Mouse (Mus musculus): ENCODE measurements around the gene Gm49630. TPM values are rescaled to one million over a fixed set of nuclear protein-coding genes. Genes with fewer than 3 reads are reported as not detected.
"Not testable (repeated sequence)": the region's sequence is repeated elsewhere in the genome, so short reads cannot be mapped to it uniquely, and the experiment has no call there.

Gm49630 gene
- not detected for total RNA-seq (2021)
- long read RNA-seq, experiment 1, result 0 reads
- long read RNA-seq, experiment 2, result 0 reads

- DNase-seq (ENCODE audit: low spot score), result not testable (repeated sequence)
Measured at GRCm38 (mm10) chr17:7371879-7372278, at the start of gene Gm49630. Gm49630 (minus strand) TSS chr17:7371979.

DNA sequence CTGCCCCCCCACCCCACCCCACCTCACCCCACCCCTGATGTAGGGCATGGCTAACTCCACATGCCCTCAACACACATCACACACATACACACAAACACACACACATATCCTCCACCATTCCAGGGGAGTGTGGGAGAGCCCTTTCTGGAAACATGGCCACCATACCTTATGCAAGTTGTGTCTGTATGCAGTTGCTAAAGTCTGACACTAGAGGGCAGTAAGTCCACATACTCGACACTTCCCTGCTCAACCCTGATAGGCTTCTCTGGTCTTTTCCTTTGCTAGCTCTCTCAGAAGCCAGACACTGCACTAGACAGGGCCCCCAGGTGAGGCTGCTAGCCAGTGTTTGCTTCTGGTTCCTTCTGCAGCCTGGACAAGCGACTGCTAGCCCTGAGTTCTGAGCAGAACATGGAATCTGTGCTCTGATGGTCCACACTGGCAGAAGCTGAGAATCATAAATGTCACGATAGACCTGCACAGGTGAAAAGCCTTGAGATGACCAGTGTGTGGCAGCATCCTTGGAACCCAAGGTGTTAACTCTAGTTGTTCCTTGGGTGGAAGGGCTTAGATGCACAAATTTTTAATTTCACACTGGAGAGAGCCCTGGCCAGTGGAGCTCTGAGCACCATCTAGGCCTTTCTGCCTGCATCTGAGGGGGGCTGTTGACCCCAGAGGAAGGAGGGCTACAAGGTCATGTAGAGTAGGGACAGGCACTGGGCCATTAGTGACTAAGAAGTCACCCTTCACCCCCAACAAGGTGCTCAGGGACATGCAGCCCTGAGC is 48.6 kb upstream of the Gm49630 start:
- peak; percentile 10 for DNase-seq (ENCODE audit: low spot score)

- not testable (repeated sequence) for DNase-seq (ENCODE audit: low spot score)
Measured at GRCm38 (mm10) chr17:7414601-7415310, 43.0 kb upstream of the Gm49630 start.

DNA sequence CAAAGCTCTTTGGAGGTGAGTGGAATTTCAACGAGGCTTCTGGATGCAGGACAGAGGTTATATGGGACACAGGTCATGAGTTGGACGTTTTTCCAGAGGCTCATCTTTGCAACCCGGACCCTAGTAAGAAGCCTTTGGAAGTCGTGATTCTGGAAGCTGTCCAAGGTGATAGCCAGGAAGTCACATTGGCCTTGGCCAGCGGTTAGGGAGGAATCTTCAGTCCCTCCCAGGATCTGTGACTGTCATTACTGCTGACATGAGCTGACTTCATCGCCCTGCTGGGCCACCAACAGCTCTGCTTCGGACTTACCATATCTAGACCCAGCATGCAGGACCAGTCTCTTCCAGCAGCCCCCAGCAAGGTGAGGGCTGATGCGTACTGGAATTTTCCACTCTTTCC is 41.6 kb upstream of the Gm49630 start:
- not testable (repeated sequence) for DNase-seq (ENCODE audit: low spot score)

GRCm38 (mm10) chr17:7399770-7400169 is 28.0 kb upstream of the Gm49630 start:
- DNase-seq (ENCODE audit: low spot score), result not testable (repeated sequence)

GRCm38 (mm10) chr17:7398198-7398847 is 26.5 kb upstream of the Gm49630 start:
- not testable (repeated sequence) for DNase-seq (ENCODE audit: low spot score)

DNA sequence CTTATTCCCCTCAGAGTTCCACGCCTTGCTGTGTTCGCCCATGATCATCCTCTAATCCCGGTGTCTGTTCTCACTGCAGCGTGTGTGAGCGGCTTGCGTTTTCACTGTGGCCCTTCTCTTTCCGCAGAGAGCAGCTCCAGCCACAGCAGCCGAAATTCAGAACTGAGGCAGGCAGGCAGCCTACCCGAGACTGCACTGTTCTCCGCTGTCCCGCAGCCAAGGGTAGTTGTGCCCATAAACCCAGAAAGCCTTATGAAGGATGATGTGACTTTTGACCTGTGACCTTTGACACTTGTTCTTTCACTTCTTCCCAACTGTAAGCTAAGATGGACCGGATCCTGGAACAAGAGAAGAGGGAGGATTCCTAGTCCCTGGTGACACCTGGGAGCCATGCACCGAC is 25.3 kb upstream of the Gm49630 start:
- DNase-seq (ENCODE audit: low spot score), result not testable (repeated sequence)

DNA sequence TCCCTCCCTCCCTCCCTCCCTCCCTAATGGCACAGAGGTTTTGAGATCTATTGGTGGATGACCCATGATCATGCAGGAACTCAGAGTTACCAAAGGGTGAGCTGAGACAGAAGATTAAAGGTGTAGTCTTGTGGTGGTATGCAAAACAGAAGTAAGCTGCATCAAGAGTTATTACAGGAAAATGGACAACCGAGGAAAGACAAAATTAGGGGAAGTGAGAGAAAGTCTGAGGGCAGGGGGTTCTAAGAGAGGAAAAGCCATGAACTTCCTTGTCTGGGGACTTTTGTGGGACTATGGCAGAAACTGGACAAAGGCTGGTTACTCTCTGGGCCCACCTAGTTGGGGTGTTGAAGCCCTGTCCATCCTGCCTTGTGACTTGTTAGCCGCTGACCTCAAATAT is 24.5 kb upstream of the Gm49630 start:
- DNase-seq (ENCODE audit: low spot score), result not testable (repeated sequence)

- not testable (repeated sequence) for DNase-seq (ENCODE audit: low spot score)
Measured at GRCm38 (mm10) chr17:7395671-7396070, 23.9 kb upstream of the Gm49630 start.

DNA sequence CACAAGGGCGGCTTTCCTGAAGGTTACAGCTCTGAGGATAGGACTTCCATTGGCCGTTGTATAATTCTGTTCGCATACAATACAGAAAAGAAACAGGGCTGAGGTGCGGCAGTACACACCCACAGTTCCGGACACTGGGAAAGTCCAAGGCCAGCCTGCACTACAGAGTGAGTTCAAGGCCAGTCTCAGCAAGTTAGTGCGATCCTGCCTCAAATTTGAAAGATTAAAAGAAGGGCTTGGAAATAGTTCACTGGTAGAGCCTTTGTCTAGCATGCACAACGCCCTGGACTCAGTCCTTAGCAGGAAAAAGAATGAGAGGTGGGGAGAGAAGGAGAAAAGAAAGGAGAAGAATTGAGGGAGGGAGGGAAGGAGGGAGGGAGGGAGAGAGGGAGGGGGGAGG is 23.3 kb upstream of the Gm49630 start:
- not testable (repeated sequence) for DNase-seq (ENCODE audit: low spot score)

- not testable (repeated sequence) for DNase-seq (ENCODE audit: low spot score)
Measured at GRCm38 (mm10) chr17:7389898-7390297, 18.1 kb upstream of the Gm49630 start.

DNA sequence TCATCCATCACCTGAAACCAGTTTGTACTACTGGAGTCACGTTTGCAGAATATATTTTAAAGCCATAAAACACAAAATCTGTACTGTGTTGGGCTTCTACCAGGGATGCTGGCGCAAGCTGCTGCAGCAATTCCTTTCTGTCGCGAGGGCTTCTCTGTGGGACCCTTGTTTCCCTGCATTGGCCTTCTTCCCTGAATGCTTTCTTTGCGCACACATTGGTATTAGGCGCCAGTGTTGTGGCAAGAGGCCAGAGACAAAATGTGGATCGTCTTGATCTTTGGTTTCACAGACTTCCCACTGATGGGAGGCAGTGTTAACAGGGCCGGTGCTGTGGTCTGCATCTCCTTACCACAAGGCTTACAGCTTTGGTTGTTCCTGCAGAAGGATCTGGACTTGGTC is 17.2 kb upstream of the Gm49630 start:
- DNase-seq (ENCODE audit: low spot score), result not testable (repeated sequence)

DNA sequence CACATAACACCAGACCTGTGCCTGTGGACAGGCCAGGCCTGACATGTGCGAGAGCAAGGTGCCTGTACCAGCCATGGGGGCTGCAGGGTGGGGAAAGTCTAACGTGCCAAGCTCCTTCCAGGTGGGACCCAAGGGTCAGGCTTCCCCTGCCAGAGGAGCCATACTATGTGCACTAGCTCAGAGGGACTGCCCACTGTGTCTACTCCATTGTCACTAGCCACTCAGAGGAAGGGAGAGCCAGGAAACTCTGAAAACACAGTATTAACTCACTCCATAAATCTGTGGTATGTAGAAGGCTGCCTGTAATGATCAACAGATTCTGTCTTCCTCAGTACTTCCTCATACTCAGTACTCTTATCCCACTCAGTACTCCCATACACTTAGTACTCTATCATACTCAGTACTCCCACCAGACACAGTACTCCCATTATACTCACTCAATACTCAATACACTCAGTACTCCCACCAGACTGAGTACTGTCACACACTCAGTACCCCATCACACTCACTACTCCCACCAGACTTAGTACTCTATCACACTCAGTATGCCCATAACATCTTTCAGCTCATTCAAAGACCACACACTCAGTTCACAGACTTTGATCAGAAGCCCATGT is 16.7 kb upstream of the Gm49630 start:
- DNase-seq (ENCODE audit: low spot score), result not testable (repeated sequence)

DNA sequence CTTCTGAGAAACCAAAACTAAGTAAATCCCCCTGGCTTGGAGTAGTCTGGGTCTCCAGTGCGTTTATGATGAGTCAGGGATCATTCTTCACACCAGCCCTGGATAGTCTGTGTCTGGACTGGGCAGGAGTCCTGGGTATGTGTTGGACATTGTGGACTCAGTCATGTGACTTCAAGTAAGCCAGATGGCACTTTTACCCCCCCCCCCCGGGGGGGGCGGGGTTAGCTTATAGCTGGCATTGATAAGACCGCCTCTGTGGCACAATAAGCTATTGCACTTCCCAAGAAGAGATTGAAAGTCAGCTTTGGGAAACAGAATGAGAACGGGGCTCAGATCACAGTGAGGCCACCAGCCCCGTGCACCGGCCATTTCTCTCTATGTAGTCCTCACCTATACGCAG is 14.2 kb upstream of the Gm49630 start:
- not testable (repeated sequence) for DNase-seq (ENCODE audit: low spot score)

GRCm38 (mm10) chr17:7385364-7385763 is 13.6 kb upstream of the Gm49630 start, which contains the start of gene Unc93a2:
Unc93a2 (minus strand) TSS chr17:7385464.
- DNase-seq (ENCODE audit: low spot score), result not testable (repeated sequence)

- DNase-seq (ENCODE audit: low spot score), result not testable (repeated sequence)
Measured at GRCm38 (mm10) chr17:7383167-7384143, 11.7 kb upstream of the Gm49630 start.

DNA sequence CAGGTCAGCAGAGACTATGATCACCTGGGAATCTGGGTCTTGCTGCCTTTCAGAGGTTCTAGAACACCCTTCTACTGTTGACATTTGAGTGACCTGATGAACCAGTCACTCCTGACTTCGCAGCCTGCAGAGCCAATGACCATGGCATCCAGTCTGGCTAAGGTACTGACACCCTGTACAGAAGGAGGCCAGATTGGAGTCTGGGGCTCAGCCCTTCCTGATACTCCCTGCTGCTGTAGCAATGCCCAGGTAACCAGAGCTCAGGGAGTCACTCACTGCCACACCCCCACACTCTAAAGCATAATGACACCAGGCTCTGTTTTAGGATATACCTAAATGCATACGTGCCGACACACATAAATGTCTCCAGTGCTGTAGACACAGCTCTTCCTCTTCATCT is 10.9 kb upstream of the Gm49630 start:
- DNase-seq (ENCODE audit: low spot score), result not testable (repeated sequence)

GRCm38 (mm10) chr17:7377907-7378306 is 6.1 kb upstream of the Gm49630 start:
- not testable (repeated sequence) for DNase-seq (ENCODE audit: low spot score)

- DNase-seq (ENCODE audit: low spot score), result not testable (repeated sequence)
Measured at GRCm38 (mm10) chr17:7376951-7377700, 5.3 kb upstream of the Gm49630 start.

Data from gastrocnemius, adult 18-20 months (tissue).